Mouse (Mus musculus): ENCODE results near the gene Ptma.

GRCm38 (mm10) chr1:86551877-86552276, 25.4 kb downstream of the Ptma start:
- TF ChIP-seq POLR2A (IDR thresholded peaks at IDR 0.05; ENCODE audit: low read depth, low read length) = no peak
- TF ChIP-seq CTCF (IDR thresholded peaks at IDR 0.05; ENCODE audit: extremely low read depth, insufficient read depth, insufficient read length, insufficient replicate concordance) = no peak
